9 mouse cellular contexts compared by ENCODE assay signal in genomic region chr5:64044790-64045189, GRCm38 (mm10). TPM values are rescaled to one million over a fixed set of nuclear protein-coding genes. Genes with fewer than 3 reads are reported as not detected.
DNase-seq lines count a peak whose midpoint lies in the region; ATAC-seq and TF ChIP-seq lines count a peak whose summit lies in the region.
"Had no signal": no experiment of that assay in that cellular context is flagged by ENCODE, and none has a peak within 500 bp of the region (broad histone marks: within the 10 kb centered on the region; RNA-seq: fewer than 3 reads in every experiment).

No protein-coding gene starts in this region.

- H3K36me3 ChIP-seq in spleen, adult 2 months (ENCODE audit: control insufficient read depth, insufficient read depth, low read length), result no peaks in the 10 kb centered on the region
- no peaks in the 10 kb centered on the region for H3K36me3 ChIP-seq in forebrain, embryonic 10.5 days (replicated peaks)
- H3K36me3 ChIP-seq in kidney, embryonic 14.5 days (ENCODE audit: control insufficient read depth, insufficient read depth, low read length), result no peaks in the 10 kb centered on the region

- no peak overlapping the region for H3K27ac ChIP-seq in spleen, adult 2 months (ENCODE audit: insufficient read depth, low read length)
- peak overlapping the region; percentile 53; the same call in 1 of the 2 replicates for H3K27ac ChIP-seq in forebrain, embryonic 10.5 days
- H3K27ac ChIP-seq in kidney, embryonic 14.5 days (ENCODE audit: low read depth, low read length), result no peak overlapping the region

- no peaks in the 10 kb centered on the region for H3K9me3 ChIP-seq in forebrain, embryonic 10.5 days
- no peaks in the 10 kb centered on the region for H3K9me3 ChIP-seq in kidney, embryonic 14.5 days (ENCODE audit: control insufficient read depth, low read length)

- no peak overlapping the region for H3K4me3 ChIP-seq in spleen, adult 2 months (ENCODE audit: extremely low read depth, insufficient read depth, insufficient read length)
- H3K4me3 ChIP-seq in forebrain, embryonic 10.5 days, result no peak overlapping the region
- H3K4me3 ChIP-seq in kidney, embryonic 14.5 days (ENCODE audit: low read length), result no peak overlapping the region
- H3K4me3 ChIP-seq: erythroblast, embryonic 14.5 days had no signal

- no peaks in the 10 kb centered on the region for H3K27me3 ChIP-seq in spleen, adult 2 months (ENCODE audit: control insufficient read depth, insufficient read depth, low read length)
- no peaks in the 10 kb centered on the region; the same call in 1 of the 2 replicates for H3K27me3 ChIP-seq in forebrain, embryonic 10.5 days (ENCODE audit: poor library complexity, severe bottlenecking)
- H3K27me3 ChIP-seq in kidney, embryonic 14.5 days (ENCODE audit: control insufficient read depth, insufficient read depth, low read length), result no peaks in the 10 kb centered on the region

- no peak overlapping the region for H3K4me2 ChIP-seq in kidney, embryonic 14.5 days (replicated peaks; ENCODE audit: low read depth, low read length)

- ATAC-seq in megakaryocyte, adult 5-6 weeks (ENCODE audit: poor library complexity, severe bottlenecking), result peak; percentile 79
- no peak for ATAC-seq in kidney, embryonic 14.5 days (ENCODE audit: low FRiP score, low TSS enrichment)

- TF ChIP-seq POLR2A in spleen, adult 2 months (IDR thresholded peaks at IDR 0.05; ENCODE audit: low read depth, low read length), result no peak

- no peak for TF ChIP-seq CTCF in spleen, adult 2 months (IDR thresholded peaks at IDR 0.05; ENCODE audit: extremely low read depth, insufficient read depth, insufficient read length, insufficient replicate concordance)

- H3K9ac ChIP-seq in kidney, embryonic 14.5 days (ENCODE audit: low read depth, low read length), result no peak overlapping the region

- peaks cover 9% of the 10 kb centered on the region; the same call in 1 of the 2 replicates for H3K4me1 ChIP-seq in spleen, adult 2 months (ENCODE audit: control insufficient read depth, insufficient read depth, insufficient read length)
- peaks cover 47% of the 10 kb centered on the region for H3K4me1 ChIP-seq in forebrain, embryonic 10.5 days
- H3K4me1 ChIP-seq in kidney, embryonic 14.5 days (ENCODE audit: control insufficient read depth, insufficient read depth, low read length), result 0 out of 2 replicates have a peak, but pooled peaks cover 4% of the 10 kb centered on the region

- peak; percentile 31 to 43 for DNase-seq in spleen, adult 2 months (ENCODE audit: low read depth in 1 of 2, low spot score in 2 of 2)
- DNase-seq in spleen, postnatal 4 days (ENCODE audit: low spot score in 2 of 2), result no peak
- no peak for DNase-seq in forebrain, embryonic 10.5 days (ENCODE audit: extremely low spot score, low spot score)
- DNase-seq in thymus, postnatal 36 days, result peak; percentile 46 to 59
- DNase-seq in urinary bladder, postnatal 10 days (ENCODE audit: low spot score), result no peak
- DNase-seq in testis, postnatal 10 days (ENCODE audit: low spot score), result no peak

- WGBS in spleen, adult 2 months, result 21% methylated on average over 18 of the region's 18 CpGs
- WGBS in forebrain, embryonic 10.5 days, result 91% methylated on average over 18 of the region's 18 CpGs
- WGBS in kidney, embryonic 14.5 days, result 85% methylated on average over 18 of the region's 18 CpGs

RNA-seq across cellular contexts. Expression of gene Pgm2, which starts 48.0 kb away (rescaled TPM):
- polyA plus RNA-seq in spleen, adult 2 months (2012; rRNA removed), result 4.4 and 5.8 TPM in 2 replicates
- polyA plus RNA-seq in forebrain, embryonic 10.5 days (2016; fragmentation: Nextera tagmentation; extraction: Ambion mirVana), result 25.8 and 27.0 TPM in 2 replicates
- total RNA-seq in megakaryocyte, adult 5-6 weeks (2015), result 42.4 and 53.4 TPM in 2 replicates
- 40.5 and 41.3 TPM in 2 replicates for total RNA-seq in megakaryocyte, adult 5-6 weeks (2017)
- 29.0 and 31.8 TPM in 2 replicates for polyA plus RNA-seq in kidney, embryonic 14.5 days (2014; fragmentation: Nextera tagmentation; extraction: Ambion mirVana)

Comparison
In these comparisons a context has a peak if more than half of its experiments do, and no peak if none do; other contexts are left out.
1. DNase-seq: peak in spleen, adult 2 months (2 of 2) and thymus, postnatal 36 days (2 of 2); none in spleen, postnatal 4 days (0 of 2), forebrain, embryonic 10.5 days (single experiment), urinary bladder, postnatal 10 days (single experiment) and testis, postnatal 10 days (single experiment).